Mouse (Mus musculus) liver, embryonic 15.5 days (tissue): Measurements from ENCODE around the gene Stfa3. TPM values are rescaled to one million over a fixed set of nuclear protein-coding genes. Genes with fewer than 3 reads are reported as not detected.

Experiments used
- ATAC-seq: fragments of 200-750 bp; cut with Nextera tagmentation; 2 replicates; pipeline ENCODE4 v1.8.0; 2017; ENCODE audit warnings: moderate number of reproducible peaks, mild to moderate bottlenecking, moderate library complexity; ENCODE audit not compliant: insufficient read depth
- H3K27ac ChIP-seq: fragments of 300-500 bp; sonication (generic); replicated peaks from 2 replicates; pipeline ENCODE4 v1.5.1; 2015; ENCODE audit warnings: mild to moderate bottlenecking, inconsistent platforms
- H3K27me3 ChIP-seq: fragments of 300-500 bp; sonication (generic); 2 replicates; pipeline ENCODE4 v1.6.1; 2015; ENCODE audit warnings: mild to moderate bottlenecking, inconsistent platforms
- H3K36me3 ChIP-seq: fragments of 300-500 bp; sonication (generic); replicated peaks from 2 replicates; pipeline ENCODE4 v1.6.1; 2015; ENCODE audit warnings: moderate library complexity, mild to moderate bottlenecking, inconsistent platforms
- H3K4me1 ChIP-seq: fragments of 300-500 bp; sonication (generic); replicated peaks from 2 replicates; pipeline ENCODE4 v1.6.1; 2015; ENCODE audit warnings: inconsistent platforms
- H3K4me2 ChIP-seq: fragments of 300-500 bp; sonication (generic); 2 replicates; pipeline ENCODE4 v1.6.1; 2015; ENCODE audit warnings: moderate library complexity, mild to moderate bottlenecking, inconsistent platforms
- H3K4me3 ChIP-seq: fragments of 300-500 bp; sonication (generic); replicated peaks from 2 replicates; pipeline ENCODE4 v1.5.1; 2015; ENCODE audit warnings: mild to moderate bottlenecking, inconsistent platforms
- H3K9ac ChIP-seq: fragments of 300-500 bp; sonication (generic); 2 replicates; pipeline ENCODE4 v1.6.1; 2015; ENCODE audit warnings: moderate library complexity, mild to moderate bottlenecking, inconsistent platforms
- H3K9me3 ChIP-seq: fragments of 300-500 bp; sonication (generic); replicated peaks from 2 replicates; pipeline ENCODE4 v1.6.1; 2016; ENCODE audit warnings: inconsistent platforms
- WGBS: fragments of 180-500 bp; shearing (Covaris S2); methylation state at CpG from one replicate; pipeline ENCODE4 v1.1.7; 2015; ENCODE audit warnings: mixed read lengths; ENCODE audit not compliant: insufficient replicate concordance; 5-methylcytosine and 5-hydroxymethylcytosine counted together
- polyA plus RNA-seq: library from polyadenylated mRNA; unstranded; fragments of >200 nt; fragmentation: Nextera tagmentation; extraction: Ambion mirVana; gene quantifications from 2 replicates; pipeline ENCODE4 v1.2.1, GENCODE M21; 2015

Gene Stfa3
- polyA plus RNA-seq: 68.5 and 84.9 TPM in 2 replicates

GRCm38 (mm10) chr16:36455342-36455802 lies at the start of gene Stfa3:
TSS of gene Stfa3 (minus strand) at chr16:36455392.
- no peaks in the 10 kb centered on the region for H3K27me3 ChIP-seq
- no peaks in the 10 kb centered on the region for H3K4me1 ChIP-seq
- H3K9me3 ChIP-seq: no peaks in the 10 kb centered on the region
- H3K4me2 ChIP-seq: no peak within 1 kb of the TSS
- 0 out of 2 replicates have a peak, but pooled peaks have one; percentile 25 for ATAC-seq
- 51% methylated on average over 4 of the region's 4 CpGs for WGBS
- no peak within 1 kb of the TSS for H3K9ac ChIP-seq
- peak within 1 kb of the TSS; percentile 24; the same call in 1 of the 2 replicates for H3K27ac ChIP-seq
- no peak within 1 kb of the TSS; the same call in 1 of the 2 replicates for H3K4me3 ChIP-seq
- no peaks in the 10 kb centered on the region for H3K36me3 ChIP-seq

DNA sequence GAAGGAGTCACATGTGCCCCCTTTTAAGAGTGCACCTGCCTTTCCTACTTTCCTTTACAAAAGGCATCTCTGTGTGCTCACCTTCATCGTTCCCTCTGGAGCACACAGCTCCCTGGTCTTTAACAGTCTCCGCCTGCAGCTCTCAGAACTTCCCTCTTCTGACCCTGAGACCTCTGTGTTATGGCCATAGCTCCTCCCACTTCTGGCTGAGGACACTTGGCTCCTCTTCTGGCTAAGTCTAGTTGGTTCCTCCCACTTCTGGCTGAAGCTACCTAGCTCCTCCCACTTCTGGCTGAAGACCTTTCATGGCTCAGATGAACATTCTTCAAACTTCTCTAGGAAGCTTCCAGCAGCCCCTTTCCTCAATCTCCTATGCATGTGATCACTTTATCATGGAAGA lies 47.1 kb upstream of the Stfa3 start:
- H3K9me3 ChIP-seq: no peaks in the 10 kb centered on the region

GRCm38 (mm10) chr16:36492420-36492819 lies 37.2 kb upstream of the Stfa3 start:
- H3K27me3 ChIP-seq: no peaks in the 10 kb centered on the region
- H3K27ac ChIP-seq: no peak overlapping the region
- no peak overlapping the region for H3K9ac ChIP-seq
- 55% methylated on average over 1 of the region's 1 CpGs for WGBS
- H3K4me3 ChIP-seq: no peak overlapping the region
- H3K36me3 ChIP-seq: no peaks in the 10 kb centered on the region
- no peaks in the 10 kb centered on the region for H3K9me3 ChIP-seq
- H3K4me1 ChIP-seq: no peaks in the 10 kb centered on the region
- ATAC-seq: no peak
- no peak overlapping the region for H3K4me2 ChIP-seq

More for the DNA sequence above, 47.1 kb upstream of the Stfa3 start:
- ATAC-seq: no peak
- Histone ChIP-seq H3K27me3 (no peaks in the 10 kb centered on the region), H3K9ac (no peak overlapping the region), H3K4me2 (no peak overlapping the region), H3K36me3 (no peaks in the 10 kb centered on the region), H3K4me3 (no peak overlapping the region), H3K4me1 (no peaks in the 10 kb centered on the region), H3K27ac (no peak overlapping the region)
- 26% methylated on average over 2 of the region's 2 CpGs for WGBS

DNA sequence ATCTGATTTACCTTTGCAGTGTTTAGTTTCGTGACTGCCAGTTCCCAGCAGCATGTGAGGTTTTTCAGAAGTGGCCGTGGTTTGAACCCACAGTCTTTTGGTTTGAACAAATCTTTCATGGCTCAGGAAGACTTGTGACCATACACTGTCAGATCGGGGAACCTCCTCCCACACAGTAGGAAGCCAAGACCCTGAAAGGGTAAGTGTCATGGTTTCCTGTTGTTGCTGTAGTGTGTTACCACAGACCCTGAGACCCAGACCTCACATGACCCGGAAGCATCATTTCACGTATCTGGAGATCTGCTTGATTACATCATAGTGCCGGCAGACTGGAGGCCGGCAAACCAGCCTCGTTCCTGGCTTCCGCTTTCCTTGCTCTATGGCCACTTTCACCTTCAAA lies 21.7 kb upstream of the Stfa3 start:
- no peak overlapping the region for H3K4me3 ChIP-seq
- ATAC-seq: no peak

GRCm38 (mm10) chr16:36475530-36475929 lies 20.3 kb upstream of the Stfa3 start:
- Histone ChIP-seq H3K4me1 (no peaks in the 10 kb centered on the region), H3K4me3 (no peak overlapping the region), H3K36me3 (no peaks in the 10 kb centered on the region), H3K9me3 (no peaks in the 10 kb centered on the region), H3K9ac (no peak overlapping the region), H3K27me3 (no peaks in the 10 kb centered on the region), H3K27ac (no peak overlapping the region), H3K4me2 (no peak overlapping the region)
- WGBS: 64% methylated on average over 3 of the region's 3 CpGs
- ATAC-seq: no peak

More for the DNA sequence above, 21.7 kb upstream of the Stfa3 start:
- Histone ChIP-seq H3K4me2 (no peak overlapping the region), H3K4me1 (no peaks in the 10 kb centered on the region), H3K27ac (no peak overlapping the region), H3K27me3 (no peaks in the 10 kb centered on the region), H3K9ac (no peak overlapping the region), H3K36me3 (no peaks in the 10 kb centered on the region), H3K9me3 (no peaks in the 10 kb centered on the region)
- WGBS: 7% methylated on average over 9 of the region's 9 CpGs

DNA sequence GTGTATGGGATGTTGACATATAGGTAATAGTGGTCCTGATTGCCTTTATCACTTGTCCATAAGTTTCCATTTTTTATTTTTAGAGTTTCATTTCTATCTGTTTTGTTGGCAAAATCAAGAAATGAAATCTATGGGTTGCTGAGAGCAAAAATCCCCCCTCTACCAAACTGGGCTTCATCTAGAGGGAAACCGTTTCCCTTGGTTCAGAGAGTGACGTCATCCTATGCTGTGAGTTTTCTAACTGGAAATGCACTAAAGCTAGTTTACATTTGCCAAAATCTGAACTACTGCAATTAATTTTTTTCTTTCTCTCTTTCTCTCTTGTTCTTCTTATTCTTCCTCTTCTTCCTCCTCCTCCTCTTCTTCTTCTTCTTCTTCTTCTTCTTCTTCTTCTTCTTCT lies 19.7 kb upstream of the Stfa3 start:
- Histone ChIP-seq H3K9ac (no peak overlapping the region), H3K4me3 (no peak overlapping the region), H3K4me2 (no peak overlapping the region), H3K27me3 (no peaks in the 10 kb centered on the region), H3K9me3 (no peaks in the 10 kb centered on the region), H3K27ac (no peak overlapping the region), H3K4me1 (no peaks in the 10 kb centered on the region), H3K36me3 (no peaks in the 10 kb centered on the region)
- no peak for ATAC-seq
- 52% methylated on average over 2 of the region's 2 CpGs for WGBS

DNA sequence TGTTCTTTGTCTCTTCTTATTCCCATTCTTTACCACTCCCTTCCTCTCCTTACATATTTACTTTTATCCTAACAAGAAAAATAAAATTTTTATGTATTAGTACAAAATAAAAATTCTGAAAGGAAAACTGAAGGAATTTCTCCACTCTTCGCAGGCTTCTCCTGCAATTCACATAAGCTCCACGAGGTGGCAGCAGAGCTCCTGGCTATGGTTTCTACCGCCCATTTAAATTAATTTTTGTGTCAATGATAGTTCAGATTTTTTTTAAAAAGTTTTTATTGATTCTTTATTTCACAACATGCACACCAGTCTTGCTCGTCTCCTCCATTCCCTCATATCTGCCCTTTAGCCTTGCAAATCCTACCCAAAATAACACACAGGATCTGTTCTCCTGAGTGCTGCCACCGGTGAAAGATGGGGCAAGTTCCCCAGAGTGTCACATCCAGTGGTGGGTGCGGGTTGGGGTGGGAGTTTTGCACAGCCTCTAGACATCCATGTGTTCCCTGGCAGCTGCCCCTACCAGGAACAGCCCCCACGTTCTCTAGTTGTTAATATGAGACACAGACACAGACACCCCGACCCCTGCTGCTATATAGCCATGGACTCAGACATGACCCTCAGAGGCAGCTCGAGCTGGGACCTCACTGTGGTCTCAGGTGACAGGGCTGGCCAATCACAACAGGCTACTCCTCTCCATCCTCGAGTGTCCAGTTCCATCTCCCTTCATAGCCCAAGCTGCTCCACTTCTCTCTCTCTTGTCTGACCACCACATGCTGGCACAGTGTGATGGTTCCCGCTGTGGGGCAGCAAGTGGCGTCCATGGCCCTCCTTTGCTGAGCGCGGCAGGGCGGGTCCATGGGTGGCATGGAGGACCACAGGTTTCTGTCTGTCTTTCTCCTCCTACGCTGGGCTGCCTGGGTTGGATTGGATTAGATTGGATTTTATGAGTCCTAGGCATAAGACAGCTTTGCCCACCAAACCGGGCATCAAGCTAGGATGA lies 18.3 kb upstream of the Stfa3 start:
- Histone ChIP-seq H3K27ac (no peak overlapping the region), H3K36me3 (no peaks in the 10 kb centered on the region), H3K27me3 (no peaks in the 10 kb centered on the region), H3K4me1 (no peaks in the 10 kb centered on the region), H3K9me3 (no peaks in the 10 kb centered on the region), H3K9ac (no peak overlapping the region), H3K4me2 (no peak overlapping the region), H3K4me3 (no peak overlapping the region)
- 39% methylated on average over 17 of the region's 17 CpGs for WGBS
- no peak for ATAC-seq

- no peaks in the 10 kb centered on the region for H3K36me3 ChIP-seq
- no peak overlapping the region for H3K9ac ChIP-seq
- no peak for ATAC-seq
- no peak overlapping the region for H3K4me2 ChIP-seq
- no peaks in the 10 kb centered on the region for H3K9me3 ChIP-seq
- no peak overlapping the region for H3K27ac ChIP-seq
- no peaks in the 10 kb centered on the region for H3K27me3 ChIP-seq
- H3K4me1 ChIP-seq: no peaks in the 10 kb centered on the region
- WGBS: 44% methylated on average over 13 of the region's 13 CpGs
- H3K4me3 ChIP-seq: no peak overlapping the region
These were observed 16.0 kb upstream of the Stfa3 start for GRCm38 (mm10) chr16:36471066-36471633.

GRCm38 (mm10) chr16:36469955-36470478 lies 14.8 kb upstream of the Stfa3 start:
- 3% methylated on average over 2 of the region's 2 CpGs for WGBS
- H3K9me3 ChIP-seq: no peaks in the 10 kb centered on the region

GRCm38 (mm10) chr16:36469367-36469766 lies 14.2 kb upstream of the Stfa3 start:
- Histone ChIP-seq H3K27ac (no peak overlapping the region), H3K27me3 (no peaks in the 10 kb centered on the region), H3K4me2 (no peak overlapping the region), H3K36me3 (no peaks in the 10 kb centered on the region), H3K9me3 (no peaks in the 10 kb centered on the region), H3K4me3 (no peak overlapping the region), H3K4me1 (no peaks in the 10 kb centered on the region), H3K9ac (no peak overlapping the region)
- no peak for ATAC-seq
- 75% methylated on average over 9 of the region's 9 CpGs for WGBS

More at GRCm38 (mm10) chr16:36469955-36470478, 14.8 kb upstream of the Stfa3 start:
- no peak for ATAC-seq
- no peak overlapping the region for H3K4me3 ChIP-seq
- H3K27ac ChIP-seq: no peak overlapping the region
- no peak overlapping the region for H3K9ac ChIP-seq
- no peaks in the 10 kb centered on the region for H3K4me1 ChIP-seq
- H3K4me2 ChIP-seq: no peak overlapping the region
- no peaks in the 10 kb centered on the region for H3K36me3 ChIP-seq
- H3K27me3 ChIP-seq: no peaks in the 10 kb centered on the region

- no peaks in the 10 kb centered on the region for H3K36me3 ChIP-seq
- no peak overlapping the region for H3K4me2 ChIP-seq
- no peaks in the 10 kb centered on the region for H3K27me3 ChIP-seq
- no peak overlapping the region for H3K27ac ChIP-seq
- no peak overlapping the region for H3K4me3 ChIP-seq
- no peak overlapping the region for H3K9ac ChIP-seq
- 48% methylated on average over 4 of the region's 4 CpGs for WGBS
- H3K4me1 ChIP-seq: no peaks in the 10 kb centered on the region
- H3K9me3 ChIP-seq: no peaks in the 10 kb centered on the region
- ATAC-seq: no peak
These were observed 13.7 kb upstream of the Stfa3 start for GRCm38 (mm10) chr16:36468862-36469261.
